Mouse (Mus musculus) forelimb bud, embryonic 11.5 days (tissue): ENCODE data around the gene Csrp1.
A peak's percentile ranks its signal among the peaks of the same experiment; 100 is the strongest.

Experiments
- DNase-seq: peaks from one replicate; pipeline ENCODE4 v3.0.0-alpha.2; 2012; ENCODE audit warnings: low read depth, low spot score

Gene Csrp1

DNA sequence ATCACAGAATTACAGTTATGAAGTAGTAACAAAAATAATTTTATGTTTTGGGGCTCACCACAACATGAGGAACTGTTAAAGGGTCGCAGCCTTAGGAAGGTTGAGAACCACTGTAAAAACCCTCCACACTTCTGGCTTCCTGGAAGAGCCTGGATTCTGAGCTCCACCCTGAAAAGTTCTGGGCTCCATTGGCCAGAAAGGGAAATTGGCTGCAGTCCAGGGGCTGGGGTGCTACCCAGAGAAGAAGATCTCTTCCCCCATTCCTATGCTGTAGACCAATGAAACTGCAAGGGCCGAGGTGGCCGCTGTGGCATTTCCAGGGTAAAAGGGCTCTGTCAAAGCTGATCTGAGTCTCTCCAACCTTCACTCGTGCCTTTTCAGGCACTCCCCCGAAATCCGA, 21.8 kb upstream of the Csrp1 start:
- DNase-seq: no peak

DNA sequence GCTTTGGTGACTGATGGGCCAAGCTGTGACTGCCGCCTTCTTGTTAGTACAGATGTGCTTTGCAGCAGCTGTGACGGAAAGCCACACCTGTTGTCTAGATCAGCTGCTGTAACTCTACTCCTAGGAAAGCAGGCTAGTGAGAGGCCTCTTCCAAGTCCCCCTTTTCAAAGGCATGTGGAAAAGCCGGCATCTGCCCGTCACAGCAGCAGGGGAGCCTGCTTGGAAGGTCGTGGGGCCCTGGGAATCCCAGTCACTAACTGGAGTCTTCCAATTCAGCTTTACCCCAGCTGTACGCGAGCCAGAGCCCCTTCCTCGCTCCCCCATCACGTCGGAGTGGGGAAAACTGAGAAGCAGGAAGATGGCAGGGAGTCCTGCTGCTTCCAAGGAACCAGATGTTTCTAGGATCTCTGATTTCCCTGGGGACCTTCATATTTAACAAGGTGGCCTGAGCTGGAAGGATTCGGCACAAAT, 21.4 kb upstream of the Csrp1 start:
- peak; percentile 80 for DNase-seq

DNA sequence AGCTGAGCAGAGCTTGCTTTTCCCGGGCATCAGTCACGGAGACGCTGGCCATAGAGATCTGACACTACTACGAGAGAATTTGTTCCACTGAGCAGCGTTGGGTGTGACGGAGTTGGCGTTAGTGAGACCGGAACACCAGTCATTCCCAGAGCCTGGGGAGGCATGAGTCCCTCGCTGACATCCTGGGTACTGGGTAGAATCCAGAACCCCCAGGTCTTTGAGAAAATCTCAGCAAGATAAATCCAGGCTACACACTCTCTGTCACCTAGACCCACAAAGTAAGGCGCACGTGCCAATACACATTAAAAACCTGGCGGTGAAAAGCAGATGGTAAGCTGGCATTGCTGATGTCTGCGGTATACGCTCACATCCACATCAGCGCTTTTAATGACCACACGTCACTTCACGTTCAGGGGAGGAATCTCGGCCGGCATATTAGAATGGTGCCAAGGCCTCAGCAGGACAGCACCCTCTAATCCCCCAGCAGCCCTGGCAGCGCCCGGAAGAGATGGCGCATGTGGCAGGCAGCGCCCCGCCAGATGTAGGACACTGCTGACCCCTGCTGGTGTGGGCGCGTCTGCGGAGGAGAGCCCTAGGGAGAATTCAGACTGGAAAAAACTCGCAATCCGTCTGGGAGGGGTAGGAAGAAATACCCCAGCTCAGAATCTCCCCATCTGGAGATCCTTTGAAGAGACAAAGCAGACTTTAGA, 20.7 kb upstream of the Csrp1 start:
- peak; percentile 64 for DNase-seq

DNA sequence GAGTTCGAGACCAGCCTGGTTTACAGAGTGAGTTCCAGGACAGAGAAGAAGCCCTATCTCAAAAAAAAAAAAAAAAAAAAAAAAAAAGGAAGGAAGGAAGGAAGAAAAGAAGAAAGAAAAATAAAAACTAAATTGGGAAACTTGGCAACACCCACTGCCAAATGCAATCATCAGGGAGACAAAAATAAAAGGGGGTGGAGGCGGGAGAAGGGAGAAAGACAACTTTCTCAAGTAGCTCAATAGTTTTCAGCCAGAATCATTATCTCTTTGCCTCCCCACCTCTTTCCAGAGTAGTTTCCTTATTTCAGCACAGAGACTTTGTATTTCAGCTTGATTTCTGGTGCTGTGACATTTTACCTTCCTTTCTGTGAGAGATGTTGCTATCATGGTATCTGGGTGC, 20.0 kb upstream of the Csrp1 start:
- DNase-seq: no peak

DNA sequence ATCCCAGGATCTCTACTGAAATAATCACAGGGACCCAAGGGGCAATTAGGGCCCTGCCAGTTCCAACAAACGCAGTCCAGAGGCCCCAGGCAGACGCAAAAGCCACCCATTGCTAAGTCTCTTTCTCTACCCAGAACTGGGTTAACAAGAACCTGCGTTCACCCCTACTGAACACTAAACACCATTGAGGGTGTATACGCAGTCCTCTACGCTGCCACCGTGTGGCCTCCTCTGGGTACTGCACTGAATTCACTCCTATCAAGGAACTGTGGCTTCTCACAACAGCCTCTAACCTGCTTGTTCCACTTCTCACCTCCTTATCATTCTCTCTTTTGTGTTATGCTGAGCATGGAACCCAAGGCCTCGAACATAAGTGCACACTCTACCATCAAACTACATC, 19.3 kb upstream of the Csrp1 start:
- peak; percentile 74 for DNase-seq

DNA sequence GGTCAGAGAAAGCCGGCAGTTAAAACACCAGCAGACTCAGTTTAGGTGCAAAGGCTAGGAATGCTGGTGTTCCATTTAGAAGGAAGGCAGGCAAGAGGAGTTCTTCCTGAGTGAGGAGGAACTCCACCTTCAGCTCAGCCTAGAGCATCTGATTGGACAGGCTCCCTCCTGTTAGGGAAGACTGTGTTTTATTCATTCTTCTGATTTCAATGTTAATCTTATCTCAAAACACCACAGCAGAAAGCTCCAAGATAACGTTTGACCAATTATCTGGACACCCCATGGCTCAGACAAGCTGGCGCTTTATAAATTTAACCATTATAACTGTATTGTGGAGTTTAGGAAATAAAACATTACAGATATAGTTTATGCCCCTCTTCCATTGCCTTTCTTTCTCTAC, 18.5 kb upstream of the Csrp1 start:
- DNase-seq: no peak

DNA sequence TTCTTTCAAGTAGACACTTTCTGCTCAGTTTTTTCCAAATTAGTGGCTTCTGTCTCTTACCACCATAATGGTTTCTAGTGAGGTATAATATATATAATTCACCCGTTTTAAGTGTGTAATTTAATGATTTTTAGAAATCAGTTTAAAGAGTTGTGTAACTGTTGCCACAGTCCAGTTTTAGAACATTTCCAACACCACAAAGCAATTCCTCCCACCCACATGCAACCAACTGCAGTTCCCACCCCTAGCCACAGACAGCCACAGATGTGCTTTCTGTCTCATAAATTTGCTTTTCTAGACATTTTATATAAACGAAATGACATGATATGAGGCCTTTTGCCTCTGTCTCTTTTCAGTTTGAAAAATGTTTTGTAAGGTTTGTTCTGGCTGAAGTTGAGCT, 17.1 kb upstream of the Csrp1 start:
- no peak for DNase-seq

DNA sequence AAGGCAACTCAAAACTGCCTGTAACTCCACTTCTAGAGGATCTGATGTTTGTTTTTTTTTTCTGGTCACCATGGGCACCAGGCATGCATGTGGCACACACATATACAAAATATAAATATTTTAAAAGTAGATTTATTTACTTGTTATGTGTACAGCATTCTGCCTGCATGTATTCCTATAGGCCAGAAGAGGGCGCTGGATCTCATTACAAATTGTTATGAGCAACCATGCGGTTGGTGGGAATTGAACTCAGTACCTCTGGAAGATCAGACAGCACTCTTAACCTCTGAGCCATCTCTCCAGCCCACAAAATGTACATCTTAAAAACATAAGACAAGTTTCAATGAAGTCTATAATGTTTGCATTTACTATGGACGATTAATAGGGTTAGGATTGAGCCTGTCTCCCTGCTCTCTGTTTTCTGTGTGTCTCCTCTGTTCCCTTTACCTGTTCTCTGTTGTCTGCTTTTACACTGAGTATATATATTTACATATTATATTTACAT, 15.5 kb upstream of the Csrp1 start:
- DNase-seq: no peak

DNA sequence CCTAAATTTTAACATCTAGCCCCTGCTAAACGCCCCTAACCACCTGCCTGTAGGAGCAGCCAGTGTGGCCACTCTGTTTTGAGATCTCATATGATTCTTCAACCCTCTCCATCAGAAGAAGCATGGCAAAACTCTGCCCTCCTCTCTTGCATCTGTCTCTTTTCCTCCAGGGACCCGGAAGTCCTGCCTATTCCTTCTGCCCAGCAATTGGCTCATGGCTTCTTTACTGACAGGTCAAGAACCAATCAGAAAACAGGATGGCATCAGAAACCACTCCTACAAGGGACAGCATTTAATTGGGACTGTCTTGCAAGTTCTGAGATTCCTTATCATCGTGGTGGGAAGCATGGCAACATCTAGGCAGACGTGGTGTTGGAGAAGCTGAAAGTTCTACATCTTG, 11.5 kb upstream of the Csrp1 start:
- no peak for DNase-seq

DNA sequence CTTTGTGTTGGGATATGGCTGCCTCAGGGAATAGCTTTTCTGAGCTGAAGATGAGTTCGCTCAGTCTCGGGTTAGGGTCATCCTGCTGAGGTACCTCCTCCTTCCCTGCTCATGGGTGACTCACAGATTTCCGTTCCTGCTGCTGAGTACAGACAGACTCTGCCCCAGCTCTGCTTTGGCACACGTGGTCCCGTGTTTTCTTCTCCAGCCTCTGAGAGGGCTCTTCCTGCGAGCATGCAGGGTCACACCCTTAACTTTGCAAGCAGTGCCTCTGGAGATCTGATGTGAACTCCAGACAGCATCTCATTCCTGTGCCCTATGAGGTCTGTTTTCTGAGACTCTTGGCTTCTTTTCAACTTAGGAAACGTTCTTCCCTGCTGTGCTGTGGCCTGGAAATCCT, 8.7 kb upstream of the Csrp1 start:
- DNase-seq: no peak

DNA sequence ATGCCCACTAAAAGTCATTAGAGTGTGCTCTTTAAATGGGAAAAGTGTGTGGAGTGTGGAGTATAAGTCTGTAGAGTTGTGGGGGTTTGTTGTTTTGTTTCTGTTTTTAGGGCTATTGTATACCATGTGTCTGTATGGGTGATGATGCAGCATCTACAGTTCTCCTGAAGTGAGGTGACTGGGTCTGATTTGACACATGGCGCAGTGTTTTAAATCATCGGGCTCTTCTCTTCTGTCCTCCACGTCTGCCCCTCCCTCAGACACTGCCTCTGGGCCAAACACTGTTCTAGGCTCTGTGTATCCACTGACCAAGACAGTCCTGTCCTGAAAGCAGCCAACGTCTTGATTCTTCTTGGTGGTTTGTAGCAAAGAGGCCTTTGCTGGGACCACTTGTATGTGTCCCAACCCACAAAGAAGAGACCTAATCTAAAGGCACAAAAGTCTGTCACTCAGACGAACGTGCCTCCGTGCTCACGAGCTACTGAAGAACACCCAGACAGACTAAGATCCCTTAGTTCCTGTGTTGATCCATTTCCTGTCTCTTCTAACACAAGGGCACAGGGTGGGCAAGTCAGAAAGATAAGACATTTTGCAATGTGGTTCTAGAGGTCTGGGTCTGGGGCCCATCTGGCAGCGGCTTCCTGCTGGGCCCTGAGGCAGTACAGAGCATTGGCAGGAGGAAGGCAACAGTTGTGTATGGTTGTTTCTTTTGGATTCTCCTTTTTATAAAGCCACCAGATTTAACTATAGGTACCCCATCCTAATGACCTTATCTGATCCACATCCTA, 5.6 kb upstream of the Csrp1 start:
- no peak for DNase-seq

DNA sequence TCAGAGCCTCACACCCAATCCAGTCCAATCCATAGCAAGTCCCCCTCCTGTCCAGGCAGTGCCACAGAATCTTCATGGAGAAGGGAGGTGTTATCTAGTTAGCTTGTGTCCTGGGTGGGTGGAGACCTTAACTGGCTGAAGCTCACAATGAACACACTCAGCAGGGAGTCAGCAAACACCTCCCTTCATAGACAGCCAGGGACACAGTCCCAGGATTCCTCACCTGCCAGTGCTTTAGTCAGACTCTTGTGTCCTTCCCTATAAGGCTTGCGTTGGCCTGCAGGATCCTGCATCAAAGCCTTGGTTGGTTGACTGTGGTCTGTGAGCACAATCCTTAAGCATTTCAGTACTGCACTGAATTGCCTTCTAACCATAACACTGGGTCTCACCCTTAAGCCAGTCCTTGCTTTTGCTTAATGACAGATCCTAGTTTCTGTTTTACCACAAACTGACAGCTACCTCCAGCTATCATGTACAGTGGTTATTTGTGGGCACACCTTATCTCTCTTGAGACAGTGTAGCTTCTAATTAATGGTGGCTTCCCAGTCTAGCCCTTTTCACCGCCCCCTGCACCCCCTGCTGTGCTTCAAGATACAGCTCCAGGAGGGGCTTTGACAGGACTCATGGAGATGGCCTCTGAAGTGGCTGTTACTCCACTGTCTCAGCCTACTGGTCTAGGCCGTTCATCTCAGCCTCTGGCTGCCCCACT, 4.8 kb upstream of the Csrp1 start:
- DNase-seq: no peak

DNA sequence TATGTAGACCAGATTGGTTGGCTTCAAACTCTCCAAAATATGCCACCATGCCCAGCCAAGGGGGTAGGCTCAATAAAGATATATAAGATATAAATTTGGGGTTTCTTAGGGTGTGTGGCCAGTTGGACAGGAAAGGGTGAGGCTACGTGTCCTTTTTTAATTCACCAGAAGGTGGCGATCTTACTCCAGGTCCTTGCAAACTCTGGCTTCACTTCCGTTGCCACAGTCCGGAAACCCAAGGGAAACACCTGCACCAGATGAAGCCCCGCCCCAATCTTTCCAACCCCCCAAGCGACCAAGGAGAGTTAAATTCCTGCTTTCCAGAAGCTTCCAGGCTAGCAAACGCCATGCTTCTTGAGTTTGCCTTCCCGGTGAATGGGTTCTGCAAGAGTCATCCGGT, 375 bp upstream of the Csrp1 start:
- DNase-seq: peak; percentile 85

DNA sequence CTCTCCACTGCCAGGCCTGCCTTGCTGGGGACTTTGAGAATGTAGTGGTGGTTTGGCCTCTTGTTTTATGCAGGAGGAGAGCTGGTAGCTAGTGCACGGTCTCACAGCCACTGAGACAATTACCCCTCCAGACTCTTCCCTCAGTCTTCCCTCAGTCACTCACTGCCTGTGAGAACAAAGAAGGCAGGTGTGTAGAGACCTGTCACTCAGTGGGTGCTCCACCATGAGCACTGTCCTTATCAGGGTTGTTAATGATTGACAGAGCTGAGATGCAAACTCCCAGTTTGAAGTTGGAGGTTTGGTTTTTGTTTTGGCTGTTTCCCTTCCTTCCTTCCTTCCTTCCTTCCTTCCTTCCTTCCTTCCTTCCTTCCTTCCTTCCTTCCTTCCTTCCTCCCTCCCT, 3.2 kb downstream of the Csrp1 start:
- DNase-seq: no peak

DNA sequence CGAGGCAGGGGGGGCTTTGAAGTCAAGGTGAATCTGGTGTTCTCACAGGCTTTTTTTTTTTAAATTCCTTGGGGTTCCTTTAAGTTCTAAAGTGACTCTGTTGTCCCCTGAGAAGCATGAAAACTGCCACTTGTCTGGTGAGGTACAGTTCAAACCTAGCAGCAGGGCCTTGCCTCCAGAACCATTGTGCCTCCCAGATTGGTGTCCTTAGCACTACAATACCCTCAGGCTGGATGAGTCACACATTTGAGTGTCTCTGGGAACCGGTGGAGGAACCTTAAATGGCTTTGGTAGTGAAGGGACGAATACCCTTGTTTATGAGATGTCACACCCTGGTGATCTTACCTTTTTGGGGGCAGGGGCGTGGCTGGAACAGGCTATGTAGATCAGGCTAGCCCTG, 4.3 kb downstream of the Csrp1 start:
- DNase-seq: no peak

DNA sequence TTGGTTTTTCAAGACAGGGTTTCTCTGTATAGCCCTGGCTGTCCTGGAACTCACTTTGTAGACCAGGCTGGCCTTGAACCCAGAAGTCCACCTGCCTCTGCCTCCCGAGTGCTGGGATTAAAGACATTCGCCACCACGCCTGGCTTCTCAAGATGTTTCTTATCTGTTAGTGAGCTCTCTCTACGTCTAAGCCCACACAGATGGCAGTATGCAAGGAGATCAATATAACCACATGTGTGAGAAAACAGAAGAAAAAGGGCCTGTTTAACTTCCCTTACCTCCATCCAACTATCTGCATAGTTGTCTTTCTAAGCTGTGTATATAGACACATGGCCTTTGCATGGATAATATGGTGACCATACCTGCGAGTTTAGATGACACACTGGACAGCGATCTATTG, 5.5 kb downstream of the Csrp1 start:
- DNase-seq: no peak

DNA sequence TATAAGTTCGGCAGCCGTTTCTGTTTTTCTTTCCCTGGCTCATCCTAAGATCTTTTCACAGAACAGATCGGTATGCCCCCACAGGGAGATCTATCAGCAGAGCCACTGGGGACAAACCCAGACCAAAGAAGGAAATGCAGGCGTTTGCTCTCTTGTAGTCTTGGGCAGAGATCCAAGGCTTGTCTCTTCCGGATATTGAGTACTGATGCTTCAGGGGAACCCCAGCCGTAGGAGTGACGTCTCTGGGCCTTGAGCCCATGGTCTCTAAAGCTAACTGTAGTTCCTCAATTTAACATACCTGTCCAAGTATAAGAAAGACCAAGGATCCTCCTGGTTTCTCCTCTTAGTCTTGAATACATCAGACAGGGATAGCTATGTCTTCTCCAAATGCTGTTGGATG, 6.1 kb downstream of the Csrp1 start:
- no peak for DNase-seq

DNA sequence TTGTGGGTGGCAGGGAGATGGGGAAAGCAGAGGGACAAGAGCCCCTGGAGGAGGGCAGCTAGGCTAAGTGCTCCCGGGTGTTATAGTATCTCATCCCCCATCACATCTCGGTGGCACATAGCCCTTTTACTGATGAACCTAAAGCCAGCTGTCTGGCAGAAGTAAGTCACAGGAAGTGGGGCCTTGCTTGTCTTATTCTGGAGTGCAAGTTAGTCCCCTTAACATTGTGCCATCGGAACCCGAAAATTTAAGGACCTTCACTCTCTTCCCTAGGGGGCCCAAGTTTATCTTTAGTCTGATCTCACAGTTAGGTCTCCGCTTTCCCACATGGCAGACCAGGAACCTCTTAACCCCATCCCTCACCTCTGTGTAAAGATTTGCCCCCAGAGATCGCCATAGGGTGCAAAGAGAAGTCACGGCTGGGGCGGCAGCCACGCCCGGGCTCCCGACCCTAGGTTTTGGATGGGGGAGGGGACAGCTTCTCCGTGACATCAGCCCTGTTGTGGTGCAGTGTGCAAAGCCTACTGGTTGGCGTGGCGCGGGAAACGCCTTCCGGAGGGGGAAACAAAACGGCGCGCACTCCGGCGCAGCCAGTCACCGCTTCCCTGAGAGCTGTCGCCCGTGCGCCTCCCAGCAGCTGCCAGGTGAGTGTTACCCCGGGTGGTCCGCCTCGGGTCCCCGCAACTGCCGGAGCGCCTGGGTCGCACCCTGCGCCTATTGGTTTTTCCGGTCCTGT, 8.9 kb downstream of the Csrp1 start:
- peak; percentile 90 for DNase-seq

DNA sequence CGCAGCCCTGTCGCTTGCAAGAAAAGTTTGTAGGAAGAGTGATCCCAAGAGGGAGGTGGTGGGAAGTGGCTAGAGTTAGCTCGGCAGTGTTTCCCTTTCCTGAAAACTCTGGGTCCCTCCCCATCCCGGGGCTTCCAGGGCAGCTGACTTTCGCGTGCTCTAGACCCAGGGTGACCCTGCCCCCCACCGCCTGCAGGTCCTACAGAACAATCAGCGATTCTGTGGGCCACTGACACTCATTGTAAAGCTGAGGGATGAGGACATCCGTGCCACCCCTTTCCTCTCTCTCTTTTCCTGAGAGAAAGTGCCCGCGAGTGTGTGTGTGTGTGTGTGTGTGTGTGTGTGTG, 9.5 kb downstream of the Csrp1 start:
- DNase-seq: no peak

DNA sequence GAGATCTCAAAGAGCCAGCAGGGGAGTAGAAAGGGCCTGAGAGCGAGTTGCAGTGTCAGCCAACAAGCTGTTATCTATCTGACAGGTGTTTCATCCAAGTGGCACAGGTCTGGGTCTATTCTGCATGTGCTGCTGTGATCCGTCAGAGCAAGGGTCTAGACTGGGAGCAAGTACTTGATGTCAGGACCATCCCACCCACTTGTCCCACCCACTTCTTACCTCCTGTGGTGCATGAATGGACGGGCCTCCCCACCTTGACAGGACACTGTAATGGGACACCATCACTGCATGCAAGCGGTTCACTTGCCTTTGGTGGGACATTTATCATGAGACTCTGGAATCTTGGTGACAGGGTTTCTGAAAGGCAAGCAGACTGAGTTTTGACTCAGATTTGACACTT, 10.0 kb downstream of the Csrp1 start:
- no peak for DNase-seq

DNA sequence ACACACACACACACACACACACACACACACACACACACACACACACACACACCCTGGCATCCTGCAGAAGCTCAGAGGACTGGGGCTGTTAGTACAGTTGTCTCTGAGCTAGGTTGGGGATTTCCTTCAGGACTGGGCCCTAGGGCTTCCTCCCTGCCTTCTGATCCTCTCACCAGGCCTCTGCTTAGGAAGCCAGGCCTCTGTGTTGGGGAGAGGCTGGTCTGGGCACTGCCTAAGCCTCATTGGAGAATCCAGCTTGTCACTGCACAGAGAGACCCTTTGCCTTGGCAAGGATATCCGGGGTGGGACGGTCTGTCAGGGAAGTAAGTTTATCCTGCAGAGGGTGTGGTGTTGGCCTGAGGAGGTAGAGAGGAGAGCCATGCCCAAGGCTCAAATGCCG, 10.4 kb downstream of the Csrp1 start:
- no peak for DNase-seq

DNA sequence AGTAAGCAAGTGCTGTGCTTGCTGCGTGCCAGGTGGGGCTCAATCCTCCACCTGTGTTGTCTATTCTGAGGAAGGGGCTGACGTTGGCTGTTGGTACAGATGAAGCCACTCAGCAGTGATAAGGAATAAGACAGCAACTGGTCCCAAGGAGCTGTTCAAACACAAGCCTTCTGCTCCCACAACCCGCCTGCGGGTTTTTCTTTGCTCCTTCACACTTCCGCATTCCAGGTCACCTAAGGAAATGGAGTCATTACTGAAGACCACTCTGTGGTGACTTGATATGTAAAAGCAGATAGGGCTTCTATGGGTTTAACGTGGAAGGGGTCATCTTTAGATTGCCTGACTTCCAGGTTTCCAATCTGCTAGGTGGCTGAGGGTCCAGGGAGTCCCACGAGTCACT, 11.5 kb downstream of the Csrp1 start:
- no peak for DNase-seq
